Mouse (Mus musculus): ENCODE results near the gene Itpr3. TPM values are rescaled to one million over a fixed set of nuclear protein-coding genes. Genes with fewer than 3 reads are reported as not detected.

Itpr3 gene
- total RNA-seq, 2 experiments from 2014 or later, result 4.6 to 6.8 TPM

- DNase-seq (ENCODE audit: low spot score), result no peak
These were observed 7.1 kb downstream of the Itpr3 start for GRCm38 (mm10) chr17:27064195-27064594.

GRCm38 (mm10) chr17:27066065-27066464 is 9.0 kb downstream of the Itpr3 start:
- intact Hi-C loops (cut with DNase I), result no loop called here
- no peak for DNase-seq (ENCODE audit: low spot score)

More at GRCm38 (mm10) chr17:27064195-27064594, 7.1 kb downstream of the Itpr3 start:
- intact Hi-C loops (cut with DNase I), result no loop called here

GRCm38 (mm10) chr17:27069071-27069470 is 12.0 kb downstream of the Itpr3 start:
- DNase-seq (ENCODE audit: low spot score), result no peak
- intact Hi-C loops (cut with DNase I), result no loop called here

DNA sequence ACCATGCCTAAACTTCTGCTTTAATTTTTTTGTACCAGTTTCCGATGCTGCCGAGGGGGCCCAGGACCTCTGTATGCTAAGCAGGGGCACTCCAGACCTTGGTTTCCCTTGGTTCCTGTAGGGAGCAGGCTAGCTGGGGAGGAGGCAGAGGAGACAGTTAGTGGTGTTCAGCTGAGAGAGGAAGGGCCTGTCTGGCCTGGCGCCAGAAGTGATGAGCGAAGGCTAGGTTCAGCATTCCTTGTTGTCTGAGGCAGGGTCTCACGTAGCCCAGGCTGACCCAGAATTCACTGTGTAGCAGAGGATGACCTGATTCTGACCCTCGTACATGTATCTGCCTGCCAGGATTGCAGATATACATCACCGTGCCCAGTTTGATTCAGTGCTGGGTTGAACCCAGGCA is 13.8 kb downstream of the Itpr3 start:
- no peak for DNase-seq (ENCODE audit: low spot score)
- intact Hi-C loops (cut with DNase I), result no loop called here

DNA sequence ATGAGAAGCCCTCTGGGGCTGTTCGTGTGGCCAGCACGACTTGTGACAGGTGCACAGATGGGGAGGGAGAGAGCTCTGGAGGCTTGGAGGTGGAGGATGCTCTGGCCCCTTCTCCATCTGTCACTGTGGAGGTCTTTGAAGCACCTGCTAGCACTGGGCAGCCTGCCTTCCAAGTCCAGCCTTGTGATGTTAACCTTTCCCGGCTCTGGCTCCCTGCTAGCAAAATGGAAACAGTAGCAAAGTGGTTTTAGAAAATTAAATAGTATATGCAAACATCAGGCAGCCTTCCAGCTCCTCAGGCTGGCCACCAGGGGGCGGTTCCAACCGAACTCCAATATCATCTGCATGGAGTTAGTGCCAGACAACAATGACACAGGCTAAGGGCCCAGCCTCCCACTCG is 14.5 kb downstream of the Itpr3 start:
- no peak for DNase-seq (ENCODE audit: low spot score)
- intact Hi-C loops (cut with DNase I), result no loop called here

GRCm38 (mm10) chr17:27072363-27072762 is 15.3 kb downstream of the Itpr3 start:
- intact Hi-C loops (cut with DNase I), result no loop called here
- DNase-seq (ENCODE audit: low spot score), result no peak

DNA sequence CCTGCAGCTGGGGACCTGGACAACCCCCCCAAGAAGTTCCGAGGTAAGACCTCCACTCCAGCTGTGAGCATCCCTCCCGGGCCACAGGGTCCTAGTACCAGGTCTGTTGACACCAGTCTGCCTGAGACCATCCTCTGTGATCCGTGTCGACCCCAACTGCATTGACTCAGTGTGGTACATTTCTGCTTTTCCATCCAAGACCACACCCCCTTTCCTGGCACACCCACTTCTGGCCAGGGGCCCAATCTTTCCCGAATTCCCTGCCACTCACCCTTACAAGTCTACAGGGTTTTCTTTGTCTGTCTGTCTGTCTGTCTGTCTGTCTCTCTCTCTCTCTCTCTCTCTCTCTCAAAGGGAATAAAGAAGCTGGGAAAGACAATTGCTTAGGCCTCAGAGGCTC is 16.0 kb downstream of the Itpr3 start:
- no peak for DNase-seq (ENCODE audit: low spot score)
- intact Hi-C loops (cut with DNase I), result no loop called here

- intact Hi-C loops (cut with DNase I), result no loop called here
- no peak for DNase-seq (ENCODE audit: low spot score)
These were observed 16.7 kb downstream of the Itpr3 start for GRCm38 (mm10) chr17:27073778-27074177.

- intact Hi-C loops (cut with DNase I), result no loop called here
These were observed 17.1 kb downstream of the Itpr3 start for GRCm38 (mm10) chr17:27074236-27074635.

DNA sequence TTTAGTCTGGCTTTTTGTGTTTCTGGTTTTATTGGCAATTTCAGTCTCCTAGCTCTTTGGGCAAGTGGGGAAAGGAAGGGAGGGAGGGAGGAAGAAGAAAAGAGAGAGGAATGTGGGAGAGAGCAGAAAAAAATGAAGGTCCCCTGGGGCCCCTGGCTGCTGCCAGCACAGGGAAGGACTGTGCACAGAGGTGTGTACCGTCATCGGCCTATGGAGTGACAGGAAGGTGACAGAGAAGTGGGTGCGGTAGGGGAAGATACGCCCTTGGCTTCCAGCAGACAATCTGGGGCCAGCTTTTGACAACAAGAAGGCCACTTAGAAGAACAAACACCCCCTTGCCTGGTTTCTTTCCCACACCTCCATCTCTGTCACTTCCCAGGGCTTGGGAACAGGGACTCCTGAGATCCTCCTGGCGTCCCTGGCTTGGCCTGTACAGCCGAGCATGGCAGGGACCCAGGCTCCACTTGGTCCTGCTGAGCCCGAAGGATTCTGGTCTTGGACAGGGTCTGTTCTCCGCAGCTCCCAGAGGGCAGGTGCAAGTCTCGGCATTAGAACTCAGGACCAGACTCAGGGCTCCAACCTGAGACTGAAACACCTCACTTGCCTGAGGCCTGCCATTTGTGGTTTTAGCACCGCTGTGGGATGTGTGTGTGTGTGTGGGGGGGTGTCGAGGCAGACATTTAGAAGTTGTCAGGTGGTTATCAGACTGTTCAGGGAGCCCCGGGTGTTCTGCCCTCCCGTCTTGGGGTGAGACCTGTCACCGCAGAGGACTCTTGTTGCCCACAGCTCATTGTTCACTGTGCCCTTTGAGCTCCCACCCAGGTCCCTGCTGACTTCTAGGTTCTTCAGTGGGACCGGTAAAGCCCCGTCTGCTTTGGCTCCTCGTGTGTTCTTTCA is 18.0 kb downstream of the Itpr3 start:
- intact Hi-C loops (cut with DNase I), result no loop called here
- no peak for DNase-seq (ENCODE audit: low spot score)

More at GRCm38 (mm10) chr17:27074236-27074635, 17.1 kb downstream of the Itpr3 start:
- no peak for DNase-seq (ENCODE audit: low spot score)

GRCm38 (mm10) chr17:27077133-27077532 is 20.0 kb downstream of the Itpr3 start:
- no peak for DNase-seq (ENCODE audit: low spot score)
- intact Hi-C loops (cut with DNase I), result no loop called here

DNA sequence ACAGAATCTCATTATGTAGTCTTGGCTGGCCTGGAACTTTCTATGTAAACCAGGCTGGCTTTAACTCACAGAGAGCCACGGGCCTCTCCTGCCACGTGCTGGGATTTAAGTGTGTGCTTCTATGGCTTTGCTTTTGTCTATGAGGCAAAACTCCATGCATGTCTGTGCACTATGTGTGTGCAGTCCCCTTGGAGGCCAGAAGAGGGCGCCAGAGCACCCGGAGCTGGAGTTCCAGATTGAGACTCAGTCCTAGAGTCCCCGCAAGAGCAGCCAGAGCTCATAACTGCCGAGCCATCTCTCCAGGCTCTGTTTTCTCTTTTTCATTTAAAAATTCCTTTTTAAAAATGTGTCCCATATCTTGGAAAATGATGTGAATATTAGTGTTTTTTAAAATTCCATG is 20.8 kb downstream of the Itpr3 start:
- DNase-seq (ENCODE audit: low spot score), result no peak
- intact Hi-C loops (cut with DNase I), result no loop called here

DNA sequence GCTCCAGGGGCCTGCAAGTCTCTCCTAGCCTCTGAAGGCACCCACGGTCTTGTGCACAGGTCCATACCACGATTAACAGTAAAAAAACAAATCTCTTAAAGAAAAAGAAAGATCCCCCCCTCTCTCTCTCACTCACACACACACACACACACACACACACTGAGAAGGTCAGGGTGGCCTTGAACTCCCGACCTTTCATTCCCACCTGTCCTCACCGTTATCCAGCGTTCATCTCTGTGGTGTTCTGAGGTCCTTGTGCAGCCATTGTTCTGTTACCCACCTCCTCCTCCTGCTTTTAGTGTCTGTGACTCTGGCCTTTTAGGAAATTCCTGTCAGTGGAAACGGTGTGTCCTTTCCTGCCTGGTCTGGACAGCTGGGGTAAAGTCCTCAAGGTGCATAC is 21.4 kb downstream of the Itpr3 start:
- intact Hi-C loops (cut with DNase I), result no loop called here
- no peak for DNase-seq (ENCODE audit: low spot score)

- intact Hi-C loops (cut with DNase I), result no loop called here
These were observed 24.8 kb downstream of the Itpr3 start for GRCm38 (mm10) chr17:27081868-27082267.

GRCm38 (mm10) chr17:27082796-27083195 is 25.7 kb downstream of the Itpr3 start:
- no peak for DNase-seq (ENCODE audit: low spot score)
- intact Hi-C loops (cut with DNase I), result no loop called here

More at GRCm38 (mm10) chr17:27081868-27082267, 24.8 kb downstream of the Itpr3 start:
- no peak for DNase-seq (ENCODE audit: low spot score)

- intact Hi-C loops (cut with DNase I), result no loop called here
- DNase-seq (ENCODE audit: low spot score), result no peak
These were observed 26.5 kb downstream of the Itpr3 start for GRCm38 (mm10) chr17:27083601-27084000.

- intact Hi-C loops (cut with DNase I), result loop anchor here (1.0 kb wide), 1 partner anchor 52 kb away; no protein-coding TSS in a partner anchor
These were observed 28.6 kb downstream of the Itpr3 start for GRCm38 (mm10) chr17:27085676-27086075.

DNA sequence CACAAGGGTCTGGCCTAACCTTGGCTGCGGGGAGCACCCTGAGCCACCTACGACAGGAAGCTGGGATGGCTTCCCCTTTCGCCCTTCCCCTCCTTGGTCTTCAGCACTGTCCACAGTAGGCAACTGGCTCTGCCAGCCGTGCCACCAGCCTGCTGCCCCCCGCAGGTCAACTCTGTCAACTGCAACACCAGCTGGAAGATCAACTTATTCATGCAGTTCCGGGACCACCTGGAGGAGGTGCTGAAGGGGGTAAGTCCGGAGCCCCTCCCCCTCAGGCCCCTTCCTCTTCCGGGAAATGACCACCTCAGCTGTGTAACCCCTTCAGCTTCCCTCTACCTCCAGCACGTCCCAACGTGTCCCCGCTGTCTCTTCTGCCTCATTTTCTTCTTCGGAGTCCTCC is 30.3 kb downstream of the Itpr3 start:
- intact Hi-C loops (cut with DNase I), result no loop called here

More at GRCm38 (mm10) chr17:27085676-27086075, 28.6 kb downstream of the Itpr3 start:
- DNase-seq (ENCODE audit: low spot score), result no peak

DNA sequence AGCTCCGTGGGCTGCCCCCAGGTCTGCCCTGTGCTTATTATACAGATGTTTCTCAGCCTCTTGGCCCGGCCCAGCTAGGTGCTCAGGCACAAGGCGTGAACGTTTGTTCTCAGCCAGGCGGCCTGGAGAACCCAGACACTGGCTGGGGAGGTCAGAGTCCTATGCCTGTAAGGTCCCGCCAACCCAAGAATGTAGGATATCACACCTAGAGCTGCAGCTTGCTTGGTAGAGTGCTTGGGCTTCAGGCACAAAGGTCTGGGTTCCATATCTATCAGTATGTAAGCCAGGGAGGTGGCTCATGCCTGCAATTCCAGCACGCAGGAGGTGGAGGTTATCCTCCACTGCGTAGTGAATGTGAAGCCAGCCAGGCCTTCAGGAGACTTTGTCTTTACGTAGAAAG is 33.0 kb downstream of the Itpr3 start:
- intact Hi-C loops (cut with DNase I), result no loop called here
- DNase-seq (ENCODE audit: low spot score), result no peak

More for the DNA sequence above, 30.3 kb downstream of the Itpr3 start:
- no peak for DNase-seq (ENCODE audit: low spot score)

- intact Hi-C loops (cut with DNase I), result no loop called here
- DNase-seq (ENCODE audit: low spot score), result no peak
These were observed 38.6 kb downstream of the Itpr3 start for GRCm38 (mm10) chr17:27095690-27096089.

DNA sequence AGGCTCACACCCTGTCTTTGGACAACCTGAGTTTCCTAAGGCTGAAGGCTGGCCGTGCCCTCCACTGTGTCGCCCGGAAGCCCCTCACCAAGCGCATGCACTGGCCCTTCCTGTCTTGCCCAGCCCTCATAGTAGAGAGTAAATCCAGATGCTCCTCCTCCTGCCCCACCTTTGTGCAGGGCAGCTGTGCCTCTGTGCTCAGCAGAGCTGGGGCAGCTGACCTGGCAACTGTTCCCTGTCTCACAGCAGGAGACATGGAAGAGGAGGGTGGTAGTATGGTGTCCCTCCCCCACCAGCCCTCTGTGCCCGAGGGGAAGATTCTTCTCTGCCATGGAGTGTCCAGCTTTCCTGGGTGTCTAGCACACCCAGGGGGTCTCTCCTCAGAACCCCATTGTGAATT is 44.6 kb downstream of the Itpr3 start:
- DNase-seq (ENCODE audit: low spot score), result no peak
- intact Hi-C loops (cut with DNase I), result loop anchor here (10.0 kb wide), 1 partner anchor 177 kb away; no protein-coding TSS in a partner anchor
